Mouse (Mus musculus): Measurements from ENCODE around the gene Nadk.

DNA sequence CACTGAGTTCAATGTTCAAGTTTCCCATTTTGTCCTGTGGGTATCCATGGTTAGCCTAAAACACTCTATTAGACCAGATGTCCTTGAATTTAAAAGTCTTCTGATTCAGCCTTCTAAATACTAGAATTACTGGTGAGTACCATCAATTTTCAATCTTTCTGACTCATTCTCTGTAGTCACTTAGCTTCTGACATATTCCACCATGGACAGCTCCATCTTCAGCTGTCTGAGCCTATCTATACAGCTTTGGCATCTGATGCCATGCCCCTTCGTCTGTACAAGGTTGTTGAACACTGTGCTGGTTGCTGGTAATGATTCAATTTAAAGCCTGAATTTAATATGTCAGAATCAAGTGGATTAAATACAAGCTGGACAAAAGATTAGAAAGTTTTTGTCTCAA, 6.7 kb upstream of the Nadk start:
- TF ChIP-seq CTCF (IDR thresholded peaks at IDR 0.05; ENCODE audit: low read depth) (no peak), EP300 (optimal IDR thresholded peaks at IDR 0.05) (no peak)

Data from stomach, postnatal 0 days (tissue).